Mouse (Mus musculus) cerebellum, adult 9-10 months (tissue): ENCODE data around the gene G430095P16Rik.
A peak's percentile ranks its signal among the peaks of the same experiment; 100 is the strongest.

Experiments used
- DNase-seq: peaks from one replicate; pipeline ENCODE4 v3.0.0; 2022

Gene G430095P16Rik

DNA sequence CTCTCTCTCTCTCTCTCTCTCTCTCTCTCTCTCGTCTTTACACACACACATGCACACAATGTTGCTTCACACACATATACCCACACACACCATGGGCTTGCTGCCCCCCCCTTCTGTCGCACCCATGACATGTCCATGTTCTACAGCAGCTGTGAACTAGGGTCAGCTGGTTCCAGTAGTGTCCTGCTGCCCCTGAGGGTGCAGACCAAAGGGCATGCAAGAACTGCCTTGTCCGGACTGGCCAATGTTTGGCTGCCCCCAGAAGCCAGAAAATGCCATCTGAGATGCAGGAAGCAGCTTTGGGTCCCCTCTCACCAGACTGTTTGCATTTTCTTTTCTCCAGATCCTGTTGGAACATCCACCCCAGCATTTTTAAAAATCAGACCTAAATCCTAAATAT lies 49.8 kb downstream of the G430095P16Rik start:
- DNase-seq: no peak

DNA sequence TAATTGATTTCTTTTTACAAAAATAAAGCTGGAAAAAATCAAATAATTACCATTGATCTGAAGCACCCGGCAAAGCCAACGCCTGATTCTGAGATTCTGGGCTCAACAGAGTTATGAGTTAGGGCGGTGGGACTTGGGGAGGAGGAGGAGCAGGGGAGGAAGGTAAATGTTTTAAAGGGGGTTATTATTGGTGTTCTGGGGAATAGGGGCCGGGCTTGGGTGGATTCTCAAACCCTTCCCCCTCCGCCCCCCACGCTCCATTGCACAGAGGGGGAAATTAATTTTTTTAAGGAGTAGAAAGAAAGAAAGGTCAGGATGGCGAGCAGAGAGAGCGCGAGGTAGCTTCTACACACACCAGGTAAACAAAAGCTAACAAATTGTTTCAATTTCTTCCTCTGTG lies 50.5 kb downstream of the G430095P16Rik start:
- DNase-seq: peak; percentile 81

DNA sequence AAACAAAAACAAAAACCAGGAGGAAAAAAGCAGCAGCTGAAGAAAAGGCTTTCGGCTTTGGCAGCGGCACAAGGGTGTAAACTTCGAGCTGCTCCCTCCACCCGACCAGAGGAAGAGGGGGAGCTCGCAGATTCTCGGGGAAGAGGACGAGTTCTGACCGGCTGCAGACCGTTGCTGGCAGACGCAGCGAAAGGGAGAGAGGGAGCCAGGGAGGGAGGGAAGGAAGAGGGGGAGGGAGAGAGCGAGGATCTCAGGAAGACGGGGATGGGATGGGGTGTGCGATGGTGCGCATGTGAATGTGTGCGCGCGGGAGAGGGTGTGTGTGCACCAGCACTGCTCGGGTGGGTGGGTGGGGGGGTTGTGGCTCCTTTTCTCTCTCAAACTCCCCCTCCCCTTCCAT lies 51.0 kb downstream of the G430095P16Rik start:
- peak; percentile 91 for DNase-seq

DNA sequence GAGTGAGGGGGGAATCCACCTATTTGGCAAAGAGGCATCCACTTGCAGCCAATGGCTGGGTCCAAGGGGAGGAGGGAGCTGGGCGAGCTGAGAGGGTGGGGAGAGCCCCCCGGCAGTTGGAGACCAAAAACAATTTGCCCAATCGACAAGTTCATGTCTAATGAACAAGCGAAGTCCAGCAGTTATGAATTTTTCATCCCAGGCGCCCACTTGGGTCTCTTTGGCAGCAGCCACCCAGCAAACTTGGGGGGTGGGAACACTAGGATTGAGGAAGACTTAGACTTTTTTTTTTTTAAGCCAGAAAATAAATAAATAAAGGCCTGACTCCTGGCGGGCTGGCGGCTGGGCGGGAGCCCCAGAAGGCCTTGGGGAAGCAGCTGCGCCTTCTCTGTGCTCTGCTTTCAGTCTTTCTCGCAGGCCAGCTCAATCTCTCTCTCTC lies 51.7 kb downstream of the G430095P16Rik start:
- peak; percentile 84 for DNase-seq

- no peak for DNase-seq
These were observed 52.3 kb downstream of the G430095P16Rik start for GRCm38 (mm10) chr8:84775105-84775591.

DNA sequence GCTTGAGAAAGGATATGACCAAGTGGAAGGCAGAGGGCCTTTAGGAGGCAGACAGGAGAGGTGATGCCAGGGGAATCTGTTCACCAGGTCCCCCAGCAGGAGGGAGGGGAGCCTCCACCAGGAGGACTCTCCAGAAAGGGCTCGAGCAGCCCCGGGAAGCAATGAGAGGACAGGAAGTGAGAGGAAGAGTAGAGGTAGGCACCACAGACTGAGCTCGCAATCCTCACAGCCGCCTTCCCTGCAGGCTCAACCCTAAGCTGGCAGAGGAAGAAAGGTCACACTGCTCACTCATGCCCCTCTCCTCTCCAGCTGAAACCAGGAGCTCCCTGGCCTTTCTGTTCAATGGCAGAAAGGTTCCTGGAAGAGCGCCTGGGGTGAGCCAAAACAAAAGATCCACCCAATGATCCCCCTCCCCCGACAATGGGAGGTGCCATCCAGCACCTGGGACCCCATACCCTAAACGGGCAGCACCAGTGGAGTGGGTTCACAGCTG lies 52.9 kb downstream of the G430095P16Rik start:
- DNase-seq: no peak
